Mouse (Mus musculus) testis, adult 2 months (tissue): ENCODE data around the gene Speer4f2.

Experiments
- CTCF ChIP-seq: fragments of 200-500 bp; IDR thresholded peaks from 2 replicates; pipeline ENCODE4 v1.5.1; 2012; ENCODE audit warnings: low read depth, mild to moderate bottlenecking, inconsistent platforms, low read length, moderate library complexity; ENCODE audit not compliant: control insufficient read depth, insufficient read depth, insufficient replicate concordance
- POLR2A ChIP-seq: fragments of 200-500 bp; IDR thresholded peaks from 2 replicates; pipeline ENCODE4 v1.6.1; 2012; ENCODE audit warnings: low read depth, mild to moderate bottlenecking, inconsistent platforms, low read length, moderate library complexity; ENCODE audit not compliant: control insufficient read depth

DNA sequence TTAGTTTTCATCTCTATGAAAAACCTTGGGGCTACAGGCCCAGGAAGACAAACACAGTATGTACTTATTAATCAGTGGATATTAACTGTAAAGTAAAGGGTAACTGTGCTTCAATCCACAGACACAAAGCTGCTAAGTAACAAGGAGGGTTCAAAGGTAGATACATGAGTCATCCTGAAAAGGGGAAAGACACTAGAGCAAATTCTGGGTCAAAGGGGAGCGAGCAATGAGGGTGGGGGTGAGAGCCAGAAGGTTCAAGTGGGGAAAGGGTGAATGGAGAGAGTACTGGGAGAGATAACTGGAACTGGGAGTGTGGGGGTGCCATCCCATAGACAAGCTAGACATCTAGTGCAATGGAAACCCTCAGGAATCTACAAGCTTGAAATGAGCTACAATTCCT is 54.0 kb downstream of the Speer4f2 start:
- TF ChIP-seq CTCF: no peak
- TF ChIP-seq POLR2A: no peak
